Mouse (Mus musculus): Measurements from ENCODE around the gene 1700017D01Rik.

DNA sequence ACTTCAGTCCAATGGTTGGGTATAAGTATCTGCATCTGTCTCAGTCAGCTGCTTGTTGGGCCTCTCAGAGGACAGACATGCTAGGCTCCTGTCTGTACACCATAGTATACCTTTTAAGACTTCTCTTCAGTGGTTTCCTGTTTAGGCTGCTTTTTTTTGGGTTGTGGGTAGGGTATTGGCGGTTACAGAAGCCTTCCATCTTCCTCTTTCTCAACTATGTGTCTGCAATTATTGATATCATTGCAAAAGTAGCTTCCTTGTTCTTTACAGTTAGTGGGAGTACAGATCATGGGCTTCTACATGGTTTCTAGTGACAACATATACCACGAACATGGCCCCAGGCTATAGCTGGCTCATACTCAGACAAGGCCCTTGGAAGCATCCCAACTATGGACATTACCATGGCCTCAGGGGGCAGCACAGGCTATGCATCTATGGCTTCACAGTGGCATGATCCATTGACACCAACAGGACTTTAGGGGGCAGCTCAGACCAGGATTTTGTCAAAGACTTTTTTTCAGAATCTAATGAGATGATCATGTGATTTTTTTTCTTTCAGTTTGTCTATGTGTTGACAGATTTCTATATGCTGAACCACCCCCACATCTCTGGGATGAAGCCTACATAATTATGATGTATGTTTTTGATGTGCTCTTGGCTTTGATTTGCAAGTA lies 65.3 kb downstream of the 1700017D01Rik start:
- TF ChIP-seq CTCF (IDR thresholded peaks at IDR 0.05) (peak; percentile 37; the same call in 1 of the 2 replicates), POLR2A (IDR thresholded peaks at IDR 0.05; ENCODE audit: insufficient read depth, low read depth, low read length) (no peak), EP300 (IDR thresholded peaks at IDR 0.05; ENCODE audit: insufficient read depth, low read depth, low read length) (no peak)
